Mouse (Mus musculus): ENCODE measurements around the gene Ttc12. TPM values are rescaled to one million over a fixed set of nuclear protein-coding genes. Genes with fewer than 3 reads are reported as not detected.

Ttc12 gene
- polyA plus RNA-seq, 2 experiments from 2014 or later, result not detected

Other genes starting within 250 kb of the Ttc12 start
- not detected for gene Gm4894, start 235.7 kb downstream of the Ttc12 start, polyA plus RNA-seq (2017; shearing (Covaris generic))
- not detected for gene Drd2, start 145.6 kb downstream of the Ttc12 start, polyA plus RNA-seq (2017; shearing (Covaris generic))
- not detected for gene Ankk1, start 59.2 kb downstream of the Ttc12 start, polyA plus RNA-seq (2017; shearing (Covaris generic))